Mouse (Mus musculus) thymus, adult 2 months (tissue): Measurements from ENCODE around the gene Rrp1b.

Experiments
- CTCF ChIP-seq: fragments of 200-500 bp; IDR thresholded peaks from 2 replicates; pipeline ENCODE4 v1.5.1; 2012; ENCODE audit warnings: mild to moderate bottlenecking, control low read depth, low read length, moderate library complexity, borderline replicate concordance; ENCODE audit not compliant: control insufficient read depth, poor library complexity, insufficient read depth; ENCODE audit errors: extremely low read depth
- POLR2A ChIP-seq: fragments of 200-500 bp; IDR thresholded peaks from 2 replicates; pipeline ENCODE4 v1.6.1; 2012; ENCODE audit warnings: mild to moderate bottlenecking, low read length, control low read depth, moderate library complexity; ENCODE audit not compliant: control insufficient read depth, poor library complexity, insufficient read depth; ENCODE audit errors: extremely low read depth

DNA sequence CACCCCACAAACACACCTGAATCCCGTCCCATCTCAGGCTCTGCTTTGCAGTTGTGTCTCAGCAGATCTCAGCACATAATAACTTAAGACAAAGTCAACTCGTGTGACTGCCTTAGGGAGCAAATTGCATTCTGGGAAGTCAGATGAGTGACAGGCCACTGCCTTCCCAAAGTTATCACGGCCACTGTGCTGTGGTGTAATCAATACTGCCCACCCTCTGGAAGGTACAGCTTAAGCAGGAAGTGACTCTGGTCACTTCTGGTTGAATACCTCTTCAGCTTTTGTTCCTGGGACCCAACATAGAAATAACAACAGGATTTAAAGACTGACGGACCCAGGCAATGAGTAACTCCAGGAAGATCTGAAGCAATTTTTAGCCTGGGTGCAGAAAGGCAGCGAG lies 72.0 kb downstream of the Rrp1b start:
- TF ChIP-seq CTCF (no peak), POLR2A (no peak)
